In the genomic region with DNA sequence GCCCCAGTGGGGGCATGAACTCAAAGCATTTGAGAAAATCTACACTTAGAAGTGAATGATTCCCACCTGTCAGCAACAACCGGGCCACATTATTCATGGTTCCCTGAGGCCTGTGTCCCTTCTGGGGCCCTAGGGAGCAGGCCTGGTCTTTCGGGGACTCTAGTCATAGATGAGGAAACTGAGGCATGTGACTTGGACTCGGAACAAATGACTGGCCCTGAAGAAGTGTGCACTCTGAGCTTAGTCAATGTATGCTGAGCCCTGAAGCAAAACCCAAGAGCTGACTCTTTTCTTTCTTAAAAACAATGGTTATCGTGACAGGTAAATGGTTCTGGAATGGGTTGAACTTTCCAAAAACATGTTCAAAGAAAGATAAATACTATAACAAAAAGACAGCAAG, we compare ENCODE assay signal across 24 mouse cellular contexts. TPM values are rescaled to one million over a fixed set of nuclear protein-coding genes. Genes with fewer than 3 reads are reported as not detected.
DNase-seq lines count a peak whose midpoint lies in the region; ATAC-seq lines count a peak whose summit lies in the region.
"Had no signal": no experiment of that assay in that cellular context is flagged by ENCODE, and none has a peak within 500 bp of the region (broad histone marks: within the 10 kb centered on the region; RNA-seq: fewer than 3 reads in every experiment).

No protein-coding gene starts in this region.

- peak overlapping the region; percentile 73; the same call in 1 of the 2 replicates for H3K27ac ChIP-seq in kidney, embryonic 15.5 days
- H3K27ac ChIP-seq in embryonic facial prominence, embryonic 10.5 days (replicated peaks) = peak overlapping the region; percentile 44; the same call in 1 of the 2 replicates
- H3K27ac ChIP-seq: embryonic facial prominence, embryonic 12.5 days; embryonic facial prominence, embryonic 15.5 days; hindbrain, embryonic 14.5 days; hindbrain, postnatal 0 days had no signal

- no peak overlapping the region for H3K4me3 ChIP-seq in kidney, embryonic 15.5 days (replicated peaks)
- no peak overlapping the region for H3K4me3 ChIP-seq in embryonic facial prominence, embryonic 10.5 days
- H3K4me3 ChIP-seq: embryonic facial prominence, embryonic 12.5 days; embryonic facial prominence, embryonic 15.5 days had no signal

- H3K36me3 ChIP-seq in kidney, embryonic 15.5 days = no peaks in the 10 kb centered on the region
- H3K36me3 ChIP-seq in embryonic facial prominence, embryonic 10.5 days (replicated peaks) = no peaks in the 10 kb centered on the region
- H3K36me3 ChIP-seq: embryonic facial prominence, embryonic 12.5 days; embryonic facial prominence, embryonic 15.5 days had no signal

- H3K27me3 ChIP-seq in kidney, embryonic 15.5 days = no peaks in the 10 kb centered on the region
- H3K27me3 ChIP-seq in embryonic facial prominence, embryonic 10.5 days (replicated peaks; ENCODE audit: low read depth, poor library complexity, severe bottlenecking) = no peaks in the 10 kb centered on the region
- H3K27me3 ChIP-seq: embryonic facial prominence, embryonic 12.5 days; embryonic facial prominence, embryonic 15.5 days had no signal

- peak; percentile 23 for DNase-seq in embryo, embryonic 11 days
- DNase-seq in embryo, embryonic 10 days (ENCODE audit: low spot score) = no peak
- DNase-seq in kidney, adult 8-10 months = no peak
- no peak for DNase-seq in embryonic facial prominence, embryonic 10.5 days (ENCODE audit: low spot score)
- DNase-seq in adrenal gland, adult (ENCODE audit: inconsistent age in 2 of 2, low spot score in 1 of 2) = no peak
- DNase-seq in urinary bladder, postnatal 4 days (ENCODE audit: low spot score in 2 of 2) = no peak
- DNase-seq: adrenal gland, adult 8-10 months; adrenal gland, postnatal 25 days; B cell, adult 2 months; cerebellum, adult 11-12 months; cerebellum, adult 8-10 months; cerebellum, postnatal 10 days; cerebellum, postnatal 36 days; forebrain, postnatal 0 days; gastrocnemius, postnatal 25 days had no signal

- WGBS in kidney, embryonic 15.5 days = 45% methylated on average over 4 of the region's 4 CpGs
- WGBS in embryonic facial prominence, embryonic 10.5 days = 65% methylated on average over 4 of the region's 4 CpGs

- no peak overlapping the region for H3K9ac ChIP-seq in kidney, embryonic 15.5 days
- H3K9ac ChIP-seq: embryonic facial prominence, embryonic 12.5 days; embryonic facial prominence, embryonic 15.5 days; forebrain, postnatal 0 days; hindbrain, embryonic 14.5 days had no signal

- no peak overlapping the region for H3K4me2 ChIP-seq in kidney, embryonic 15.5 days
- H3K4me2 ChIP-seq: embryonic facial prominence, embryonic 12.5 days; embryonic facial prominence, embryonic 15.5 days; heart, embryonic 11.5 days; hindbrain, embryonic 14.5 days had no signal

- peaks cover 17% of the 10 kb centered on the region for H3K4me1 ChIP-seq in kidney, embryonic 15.5 days
- H3K4me1 ChIP-seq in embryonic facial prominence, embryonic 10.5 days = peaks cover 27% of the 10 kb centered on the region
- H3K4me1 ChIP-seq: embryonic facial prominence, embryonic 15.5 days had no signal

- no peak for ATAC-seq in kidney, embryonic 15.5 days (replicated peaks; ENCODE audit: low FRiP score)
- ATAC-seq: forebrain, embryonic 14.5 days; forebrain, postnatal 0 days; hindbrain, postnatal 0 days; inflammation-experienced regulatory T-cells, adult 6 months; intestine, embryonic 16.5 days had no signal

- H3K9me3 ChIP-seq in kidney, embryonic 15.5 days (replicated peaks) = no peaks in the 10 kb centered on the region
- H3K9me3 ChIP-seq in embryonic facial prominence, embryonic 10.5 days = no peaks in the 10 kb centered on the region
- H3K9me3 ChIP-seq: embryonic facial prominence, embryonic 12.5 days; embryonic facial prominence, embryonic 15.5 days had no signal

RNA-seq across cellular contexts. Expression of a gene that starts 38.3 kb away (rescaled TPM):
- 16.7 and 18.8 TPM in 2 replicates for polyA plus RNA-seq in kidney, embryonic 15.5 days (2015; fragmentation: Nextera tagmentation; extraction: Ambion mirVana)
- 20.8 and 22.8 TPM in 2 replicates for polyA plus RNA-seq in embryonic facial prominence, embryonic 10.5 days (2016; fragmentation: Nextera tagmentation; extraction: Ambion mirVana)
